Mouse (Mus musculus): ENCODE measurements around the gene Ranbp10.

DNA sequence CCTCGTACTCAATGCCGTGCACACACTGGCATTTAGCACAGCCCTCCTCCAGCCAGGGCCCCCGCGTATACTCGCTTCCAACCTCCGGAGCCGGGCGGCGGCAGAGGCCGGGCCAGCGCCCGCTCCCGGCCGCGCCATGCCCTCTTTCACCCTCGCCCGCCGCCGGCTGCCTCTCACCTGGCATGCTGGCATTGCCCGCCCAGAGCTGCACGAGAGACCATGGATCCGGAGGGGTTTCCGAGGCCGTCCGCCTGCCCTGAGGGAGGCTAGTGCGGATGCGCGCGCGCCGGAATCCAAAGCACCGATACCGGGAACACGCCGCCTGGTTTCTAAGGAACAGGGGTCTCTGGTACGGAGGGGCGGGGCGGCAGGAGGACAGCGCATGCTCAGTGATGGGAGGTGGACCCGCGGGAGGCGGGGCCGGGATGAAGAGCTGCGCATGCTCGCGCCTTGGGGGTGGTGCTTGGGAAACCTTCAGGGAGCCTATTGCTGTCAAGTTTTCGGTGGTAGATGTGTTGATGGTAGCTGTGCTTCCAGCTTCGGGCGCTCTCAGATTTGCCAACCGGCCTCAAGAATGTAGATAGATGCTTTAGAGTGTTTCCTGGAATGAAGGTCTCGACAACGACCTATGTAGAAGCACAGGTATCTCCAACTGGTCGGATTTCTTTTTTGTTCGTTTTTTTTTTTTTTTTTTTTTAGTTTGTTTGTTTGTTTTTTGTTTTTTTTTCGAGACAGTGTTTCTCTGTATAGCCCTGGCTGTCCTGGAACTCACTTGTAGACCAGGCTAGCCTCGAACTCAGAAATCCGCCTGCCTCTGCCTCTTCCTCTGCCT is 68.7 kb downstream of the Ranbp10 start, which contains the start of gene Gfod2:
- no peak for TF ChIP-seq GATA1 (IDR thresholded peaks at IDR 0.05; ENCODE audit: borderline replicate concordance, low read length)
- TF ChIP-seq FLI1 (IDR thresholded peaks at IDR 0.05; ENCODE audit: low read length): no peak
